Mouse (Mus musculus): ENCODE measurements around the gene Smg7. TPM values are rescaled to one million over a fixed set of nuclear protein-coding genes. Genes with fewer than 3 reads are reported as not detected.

Smg7 gene
- total RNA-seq, 2 experiments from 2014 or later = 26.0 to 62.0 TPM

GRCm38 (mm10) chr1:152841057-152841456 lies 61.4 kb downstream of the Smg7 start:
- ATAC-seq (replicated peaks; ENCODE audit: poor library complexity, severe bottlenecking) = no peak

- ATAC-seq (replicated peaks; ENCODE audit: poor library complexity, severe bottlenecking) = no peak
Observed at GRCm38 (mm10) chr1:152840343-152840742, 62.1 kb downstream of the Smg7 start.

GRCm38 (mm10) chr1:152838841-152839240 lies 63.6 kb downstream of the Smg7 start:
- ATAC-seq (replicated peaks; ENCODE audit: poor library complexity, severe bottlenecking) = no peak

GRCm38 (mm10) chr1:152838026-152838702 lies 64.3 kb downstream of the Smg7 start:
- peak; percentile 57 for ATAC-seq (replicated peaks; ENCODE audit: poor library complexity, severe bottlenecking)

GRCm38 (mm10) chr1:152835061-152835460 lies 67.4 kb downstream of the Smg7 start:
- ATAC-seq (replicated peaks; ENCODE audit: poor library complexity, severe bottlenecking) = no peak

- peak; percentile 88 for ATAC-seq (replicated peaks; ENCODE audit: poor library complexity, severe bottlenecking)
Observed at GRCm38 (mm10) chr1:152832316-152832715, 70.1 kb downstream of the Smg7 start.

GRCm38 (mm10) chr1:152831619-152832018 lies 70.8 kb downstream of the Smg7 start:
- no peak for ATAC-seq (replicated peaks; ENCODE audit: poor library complexity, severe bottlenecking)

- no peak for ATAC-seq (replicated peaks; ENCODE audit: poor library complexity, severe bottlenecking)
Observed at GRCm38 (mm10) chr1:152831003-152831402, 71.4 kb downstream of the Smg7 start.

- no peak for ATAC-seq (replicated peaks; ENCODE audit: poor library complexity, severe bottlenecking)
Observed at GRCm38 (mm10) chr1:152830054-152830453, 72.4 kb downstream of the Smg7 start.

- no peak for ATAC-seq (replicated peaks; ENCODE audit: poor library complexity, severe bottlenecking)
Observed at GRCm38 (mm10) chr1:152828637-152829355, 73.7 kb downstream of the Smg7 start.

GRCm38 (mm10) chr1:152828168-152828567 lies 74.3 kb downstream of the Smg7 start:
- ATAC-seq (replicated peaks; ENCODE audit: poor library complexity, severe bottlenecking) = no peak

GRCm38 (mm10) chr1:152826446-152826845 lies 76.0 kb downstream of the Smg7 start:
- peak; percentile 22; the same call in 1 of the 2 replicates for ATAC-seq (replicated peaks; ENCODE audit: poor library complexity, severe bottlenecking)

- no peak for ATAC-seq (replicated peaks; ENCODE audit: poor library complexity, severe bottlenecking)
Observed at GRCm38 (mm10) chr1:152824206-152824605, 78.2 kb downstream of the Smg7 start.

GRCm38 (mm10) chr1:152821746-152822145 lies 80.7 kb downstream of the Smg7 start:
- ATAC-seq (replicated peaks; ENCODE audit: poor library complexity, severe bottlenecking) = no peak

- no peak for ATAC-seq (replicated peaks; ENCODE audit: poor library complexity, severe bottlenecking)
Observed at GRCm38 (mm10) chr1:152820911-152821695, 81.3 kb downstream of the Smg7 start.

- no peak for ATAC-seq (replicated peaks; ENCODE audit: poor library complexity, severe bottlenecking)
Observed at GRCm38 (mm10) chr1:152819558-152819957, 82.9 kb downstream of the Smg7 start.

GRCm38 (mm10) chr1:152817794-152818193 lies 84.7 kb downstream of the Smg7 start:
- no peak for ATAC-seq (replicated peaks; ENCODE audit: poor library complexity, severe bottlenecking)

GRCm38 (mm10) chr1:152817027-152817769 lies 85.2 kb downstream of the Smg7 start:
- no peak for ATAC-seq (replicated peaks; ENCODE audit: poor library complexity, severe bottlenecking)

GRCm38 (mm10) chr1:152815265-152815701 lies 87.2 kb downstream of the Smg7 start:
- peak; percentile 19; the same call in 1 of the 2 replicates for ATAC-seq (replicated peaks; ENCODE audit: poor library complexity, severe bottlenecking)
